Mouse (Mus musculus) lung, adult 10 weeks (tissue): Measurements from ENCODE around the gene Esx1. TPM values are rescaled to one million over a fixed set of nuclear protein-coding genes. Genes with fewer than 3 reads are reported as not detected.

Source experiments
- polyA plus RNA-seq: library from polyadenylated mRNA; stranded (reverse); fragments of 350-450 nt; fragmentation: Illumina TruSeq; extraction: RNeasy Lipid Tissue Mini Kit (QIAGEN cat#74804); gene quantifications from one replicate; pipeline ENCODE4 v1.2.3, GENCODE M21; 2014; ENCODE audit warnings: low read depth, low replicate concordance; ENCODE audit not compliant: insufficient read depth

The Esx1 gene
- polyA plus RNA-seq, result not detected

DNA sequence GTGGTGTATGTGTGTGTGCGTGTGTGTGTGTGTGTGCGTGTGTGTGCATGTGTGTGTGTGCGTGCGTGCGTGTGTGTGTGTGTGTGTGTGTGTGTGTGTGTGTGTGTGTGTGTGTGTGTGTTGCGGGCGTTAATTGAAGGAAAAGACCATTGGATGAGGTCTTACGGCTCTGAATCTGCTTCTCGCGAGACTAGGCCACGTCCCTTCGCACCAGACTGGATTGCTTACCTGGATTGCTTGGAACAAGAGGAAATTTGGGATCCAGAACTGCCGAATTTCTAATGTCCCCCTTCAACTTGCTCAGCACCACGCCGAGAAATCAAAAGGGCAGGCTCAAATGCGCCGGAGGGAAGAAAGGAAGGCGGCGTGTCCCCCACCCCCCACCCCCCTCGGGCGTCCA is at the start of gene Esx1:
TSS of gene Esx1 (minus strand) at position 366 of the 400 bp plus-strand sequence.

Other genes starting within 250 kb of the Esx1 start
- not detected for gene H2bfm, start 194.8 kb downstream of the Esx1 start, polyA plus RNA-seq
- 3.6 TPM for gene Tmsb15b2, start 146.6 kb downstream of the Esx1 start, polyA plus RNA-seq
- gene Tmsb15l, start 145.2 kb downstream of the Esx1 start, polyA plus RNA-seq, result 3.9 TPM
- 4.3 TPM for gene Tmsb15b1, start 145.2 kb downstream of the Esx1 start, polyA plus RNA-seq
- 1.2 TPM for gene Zcchc18, start 128.9 kb downstream of the Esx1 start, polyA plus RNA-seq
- 5.7 TPM for gene Slc25a53, start 83.8 kb downstream of the Esx1 start, polyA plus RNA-seq
- 1.7 TPM for gene Fam199x, start 72.5 kb downstream of the Esx1 start, polyA plus RNA-seq